Comparison of ENCODE assay signal across 8 mouse cellular contexts in the genomic region with DNA sequence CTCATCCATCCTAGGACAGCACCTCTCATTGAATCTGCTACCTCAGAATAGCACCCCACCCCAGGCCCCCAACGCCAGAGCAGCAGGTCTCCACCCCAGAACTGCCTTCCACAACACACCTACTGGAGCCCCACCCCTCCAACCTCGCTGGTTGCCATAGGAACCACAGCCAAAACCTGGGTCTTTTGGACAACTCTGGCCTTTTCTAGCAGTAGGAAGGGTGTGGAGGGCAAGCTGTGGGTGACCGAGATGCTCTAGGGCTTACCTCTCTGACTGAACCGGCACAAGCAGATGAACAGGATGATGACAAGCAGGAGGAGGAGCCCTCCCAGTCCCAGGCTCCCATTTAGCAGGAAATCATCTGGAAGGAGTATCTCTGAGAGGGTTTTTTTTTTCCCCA. TPM values are rescaled to one million over a fixed set of nuclear protein-coding genes. Genes with fewer than 3 reads are reported as not detected.
DNase-seq lines count a peak whose midpoint lies in the region; ATAC-seq and TF ChIP-seq lines count a peak whose summit lies in the region.

No protein-coding gene starts in this region.

- H3K4me3 ChIP-seq in bone marrow macrophage, adult 2 months (ENCODE audit: insufficient read depth, low read length), result peak overlapping the region; percentile 56
- H3K4me3 ChIP-seq in heart, embryonic 16.5 days (ENCODE audit: low read length), result peak overlapping the region; percentile 57
- no peak overlapping the region for H3K4me3 ChIP-seq in neural tube, embryonic 12.5 days

- 4% methylated on average over 4 of the region's 4 CpGs for WGBS in heart, embryonic 16.5 days
- under 1% methylated on average over 4 of the region's 4 CpGs for WGBS in neural tube, embryonic 12.5 days

- H3K27me3 ChIP-seq in heart, embryonic 16.5 days (ENCODE audit: control insufficient read depth, insufficient read depth, low read length), result no peaks in the 10 kb centered on the region
- no peaks in the 10 kb centered on the region for H3K27me3 ChIP-seq in neural tube, embryonic 12.5 days (replicated peaks)

- peak overlapping the region; percentile 95 for H3K27ac ChIP-seq in bone marrow macrophage, adult 2 months (ENCODE audit: insufficient read depth, low read depth, low read length)
- peak overlapping the region; percentile 11 for H3K27ac ChIP-seq in heart, embryonic 16.5 days (ENCODE audit: low read length)
- no peak overlapping the region for H3K27ac ChIP-seq in neural tube, embryonic 12.5 days

- TF ChIP-seq CTCF in bone marrow macrophage, adult 2 months (IDR thresholded peaks at IDR 0.05; ENCODE audit: low read depth, low read length), result no peak

- no peaks in the 10 kb centered on the region for H3K36me3 ChIP-seq in heart, embryonic 16.5 days (ENCODE audit: control insufficient read depth, insufficient read depth)
- H3K36me3 ChIP-seq in neural tube, embryonic 12.5 days, result no peaks in the 10 kb centered on the region

- H3K9me3 ChIP-seq in heart, embryonic 16.5 days (replicated peaks; ENCODE audit: control insufficient read depth, low read length), result no peaks in the 10 kb centered on the region
- no peaks in the 10 kb centered on the region for H3K9me3 ChIP-seq in neural tube, embryonic 12.5 days

- H3K9ac ChIP-seq in heart, embryonic 16.5 days (ENCODE audit: low read length), result peak overlapping the region; percentile 63
- no peak overlapping the region for H3K9ac ChIP-seq in neural tube, embryonic 12.5 days

- peak overlapping the region; percentile 65 for H3K4me2 ChIP-seq in heart, embryonic 16.5 days (ENCODE audit: low read depth, low read length)
- H3K4me2 ChIP-seq in neural tube, embryonic 12.5 days (replicated peaks), result peak overlapping the region; percentile 61

- DNase-seq in adrenal gland, postnatal 14 days, result peak; percentile 57
- DNase-seq in adrenal gland, adult 2 months, result no peak
- peak; percentile 55 to 58 for DNase-seq in lung, adult 18-20 months
- DNase-seq in testis, postnatal 14 days (ENCODE audit: low spot score), result no peak
- DNase-seq in gastrocnemius, postnatal 10 days, result no peak

- TF ChIP-seq POLR2A in bone marrow macrophage, adult 2 months (IDR thresholded peaks at IDR 0.05; ENCODE audit: borderline replicate concordance, low read depth, low read length), result no peak

- ATAC-seq in heart, embryonic 16.5 days (replicated peaks; ENCODE audit: extremely low read depth, insufficient read depth, low FRiP score), result 0 out of 2 replicates have a peak, but pooled peaks have one; percentile 8
- ATAC-seq in neural tube, embryonic 12.5 days (ENCODE audit: low FRiP score, low read depth), result no peak

- H3K4me1 ChIP-seq in bone marrow macrophage, adult 2 months (ENCODE audit: control insufficient read depth, insufficient read depth, low read length), result peaks cover 40% of the 10 kb centered on the region
- no peaks in the 10 kb centered on the region for H3K4me1 ChIP-seq in heart, embryonic 16.5 days (ENCODE audit: control insufficient read depth, insufficient read depth, low read length)
- H3K4me1 ChIP-seq in neural tube, embryonic 12.5 days, result peaks cover 5% of the 10 kb centered on the region; the same call in 1 of the 2 replicates

RNA-seq across cellular contexts. Expression of a gene that starts 1.6 kb away (rescaled TPM):
- total RNA-seq in adrenal gland, postnatal 14 days (2021), result 5.6 and 11.9 TPM in 2 replicates
- total RNA-seq in adrenal gland, adult 2 months (2021), result 1 to 10 TPM; 5.0 to 7.6 TPM
- 3.6 and 4.6 TPM in 2 replicates for polyA plus RNA-seq in adrenal gland, adult 2 months (2012; rRNA removed)
- polyA plus RNA-seq in bone marrow macrophage, adult 2 months (2012; ENCODE audit: insufficient read depth, insufficient read length, missing spikeins), result 811 and 856 TPM in 2 replicates
- polyA plus RNA-seq in heart, embryonic 16.5 days (2015; fragmentation: Nextera tagmentation; extraction: Ambion mirVana), result 7.9 and 8.2 TPM in 2 replicates
- 6.8 and 7.0 TPM in 2 replicates for polyA plus RNA-seq in neural tube, embryonic 12.5 days (2016; fragmentation: Nextera tagmentation; extraction: Ambion mirVana)
- 1 to 10 TPM; 4.6 to 5.3 TPM for total RNA-seq in gastrocnemius, postnatal 10 days (2021)

RNA-seq across cellular contexts. Expression of a gene that starts 7.6 kb away (rescaled TPM):
- total RNA-seq in adrenal gland, postnatal 14 days (2021), result 4.3 and 35.6 TPM in 2 replicates
- total RNA-seq in adrenal gland, adult 2 months (2021), result 1 to 10 TPM; 1.8 to 7.7 TPM
- polyA plus RNA-seq in adrenal gland, adult 2 months (2012; rRNA removed), result 5.8 and 8.5 TPM in 2 replicates
- polyA plus RNA-seq in bone marrow macrophage, adult 2 months (2012; ENCODE audit: insufficient read depth, insufficient read length, missing spikeins), result not detected in 2 replicates
- 3.5 and 6.4 TPM in 2 replicates for polyA plus RNA-seq in heart, embryonic 16.5 days (2015; fragmentation: Nextera tagmentation; extraction: Ambion mirVana)
- polyA plus RNA-seq in neural tube, embryonic 12.5 days (2016; fragmentation: Nextera tagmentation; extraction: Ambion mirVana), result 0.39 and 0.57 TPM in 2 replicates
- total RNA-seq in gastrocnemius, postnatal 10 days (2021), result under 1 TPM; 0.68 to 0.75 TPM

RNA-seq across cellular contexts. Expression of a gene that starts 10.8 kb away (rescaled TPM):
- 3.3 and 5.6 TPM in 2 replicates for total RNA-seq in adrenal gland, postnatal 14 days (2021)
- total RNA-seq in adrenal gland, adult 2 months (2021), result 1 to 10 TPM; 3.4 to 6.4 TPM
- polyA plus RNA-seq in adrenal gland, adult 2 months (2012; rRNA removed), result 0.30 and 0.46 TPM in 2 replicates
- polyA plus RNA-seq in bone marrow macrophage, adult 2 months (2012; ENCODE audit: insufficient read depth, insufficient read length, missing spikeins), result 420 and 469 TPM in 2 replicates
- 6.0 and 10.9 TPM in 2 replicates for polyA plus RNA-seq in heart, embryonic 16.5 days (2015; fragmentation: Nextera tagmentation; extraction: Ambion mirVana)
- polyA plus RNA-seq in neural tube, embryonic 12.5 days (2016; fragmentation: Nextera tagmentation; extraction: Ambion mirVana), result 8.3 and 9.1 TPM in 2 replicates
- 1 to 10 TPM; 2.4 to 2.6 TPM for total RNA-seq in gastrocnemius, postnatal 10 days (2021)

RNA-seq across cellular contexts. Expression of a gene that starts 15.1 kb away (rescaled TPM):
- total RNA-seq in adrenal gland, postnatal 14 days (2021), result 0.33 and 1.4 TPM in 2 replicates
- total RNA-seq in adrenal gland, adult 2 months (2021), result under 1 TPM; 0.35 to 0.52 TPM
- 0.62 and 1.0 TPM in 2 replicates for polyA plus RNA-seq in adrenal gland, adult 2 months (2012; rRNA removed)
- 11.9 and 12.8 TPM in 2 replicates for polyA plus RNA-seq in bone marrow macrophage, adult 2 months (2012; ENCODE audit: insufficient read depth, insufficient read length, missing spikeins)
- 0.20 and 0.33 TPM in 2 replicates for polyA plus RNA-seq in heart, embryonic 16.5 days (2015; fragmentation: Nextera tagmentation; extraction: Ambion mirVana)
- 0.18 TPM in 1 of 2 replicates, not detected in the other for polyA plus RNA-seq in neural tube, embryonic 12.5 days (2016; fragmentation: Nextera tagmentation; extraction: Ambion mirVana)
- total RNA-seq in gastrocnemius, postnatal 10 days (2021), result under 1 TPM; 0.23 to 0.99 TPM

RNA-seq across cellular contexts. Expression of a gene that starts 18.5 kb away (rescaled TPM):
- total RNA-seq in adrenal gland, postnatal 14 days (2021), result 0.33 and 2.7 TPM in 2 replicates
- under 1 TPM; 0.26 to 0.35 TPM for total RNA-seq in adrenal gland, adult 2 months (2021)
- polyA plus RNA-seq in adrenal gland, adult 2 months (2012; rRNA removed), result 0.18 and 0.33 TPM in 2 replicates
- not detected in 2 replicates for polyA plus RNA-seq in bone marrow macrophage, adult 2 months (2012; ENCODE audit: insufficient read depth, insufficient read length, missing spikeins)
- 0.27 and 0.79 TPM in 2 replicates for polyA plus RNA-seq in heart, embryonic 16.5 days (2015; fragmentation: Nextera tagmentation; extraction: Ambion mirVana)
- polyA plus RNA-seq in neural tube, embryonic 12.5 days (2016; fragmentation: Nextera tagmentation; extraction: Ambion mirVana), result not detected in 2 replicates
- total RNA-seq in gastrocnemius, postnatal 10 days (2021), result under 1 TPM in 1 of 2 experiments, not detected in 1; 0.16 TPM

Comparison
In these comparisons a context has a peak if more than half of its experiments do, and no peak if none do; other contexts are left out.
1. DNase-seq: peak in adrenal gland, postnatal 14 days (single experiment) and lung, adult 18-20 months (2 of 2); none in adrenal gland, adult 2 months (single experiment), testis, postnatal 14 days (single experiment) and gastrocnemius, postnatal 10 days (single experiment).
2. RNA of a gene that starts 1.6 kb away (polyA plus RNA-seq): 811 to 856 TPM in bone marrow macrophage, adult 2 months; 7.9 to 8.2 TPM in heart, embryonic 16.5 days, 6.8 to 7.0 TPM in neural tube, embryonic 12.5 days and 3.6 to 4.6 TPM in adrenal gland, adult 2 months; every median in the first group is over 10 times any median in the second.
3. RNA of a gene that starts 10.8 kb away (polyA plus RNA-seq): 420 to 469 TPM in bone marrow macrophage, adult 2 months; 6.0 to 10.9 TPM in heart, embryonic 16.5 days, 8.3 to 9.1 TPM in neural tube, embryonic 12.5 days and 0.30 to 0.46 TPM in adrenal gland, adult 2 months; every median in the first group is over 10 times any median in the second.